Comparison of ENCODE assay signal across 20 mouse cellular contexts in genomic region chr1:97873490-97874054, GRCm38 (mm10).
DNase-seq lines count a peak whose midpoint lies in the region; ATAC-seq and TF ChIP-seq lines count a peak whose summit lies in the region.
"Had no signal": no experiment of that assay in that cellular context is flagged by ENCODE, and none has a peak within 500 bp of the region (broad histone marks: within the 10 kb centered on the region; RNA-seq: fewer than 3 reads in every experiment).

No protein-coding gene starts in this region.

- CTCF ChIA-PET in Patski (lab: Charles Lee), result interaction anchor here (1.3 to 1.5 kb wide), 2 partner anchors 13 to 305 kb away, joined by 3 to 6 read pairs; no protein-coding TSS in a partner anchor

- peak; percentile 67 for ATAC-seq in Patski
- ATAC-seq in erythroblast, adult 5-6 weeks (replicated peaks; ENCODE audit: low FRiP score, poor library complexity, severe bottlenecking), result no peak
- ATAC-seq: CD4-positive, CD25-positive, alpha-beta regulatory T cell, adult 4 months; forebrain, embryonic 14.5 days had no signal

- in situ Hi-C loops in Patski (cut with MboI; ENCODE audit: low pct_unique_long_range_greater_than_20kb), result no loop called here

- POLR2A ChIA-PET in Patski (lab: Charles Lee), result no interaction called here

- no peaks in the 10 kb centered on the region for H3K27me3 ChIP-seq in Patski
- H3K27me3 ChIP-seq: heart, embryonic 12.5 days; hindbrain, embryonic 15.5 days had no signal

- no peak for TF ChIP-seq CTCF in layer of hippocampus, adult 2 months (conservative IDR thresholded peaks at IDR 0.05)
- TF ChIP-seq CTCF in Patski (IDR thresholded peaks at IDR 0.05), result no peak

- H3K27ac ChIP-seq in layer of hippocampus, adult 2 months, result peak overlapping the region; percentile 51; the same call in 1 of the 2 replicates
- H3K27ac ChIP-seq: embryonic facial prominence, embryonic 10.5 days; forebrain, embryonic 10.5 days; hindbrain, embryonic 15.5 days had no signal

- H3K4me3 ChIP-seq in layer of hippocampus, adult 2 months, result no peak overlapping the region
- H3K4me3 ChIP-seq: embryonic facial prominence, embryonic 10.5 days; erythroblast, embryonic 14.5 days; forebrain, embryonic 10.5 days; heart, embryonic 12.5 days; hindbrain, embryonic 15.5 days had no signal

- peak; percentile 34 for DNase-seq in adrenal gland, adult 2 months
- no peak for DNase-seq in adrenal gland, postnatal 14 days
- DNase-seq in layer of hippocampus, adult 2 months (ENCODE audit: low spot score in 2 of 2), result no peak
- no peak for DNase-seq in layer of hippocampus, adult 11-12 months (ENCODE audit: low spot score)
- peak; percentile 10 for DNase-seq in Patski (ENCODE audit: low read depth, low spot score)
- no peak for DNase-seq in embryo, embryonic 10 days (ENCODE audit: low spot score)
- DNase-seq: adrenal gland, postnatal 10 days; cerebellum, adult 18-20 months; cerebellum, adult 9-11 months; cerebellum, postnatal 36 days; gastrocnemius, postnatal 14 days; kidney, adult 11 months had no signal

Comparison
In these comparisons a context has a peak if more than half of its experiments do, and no peak if none do; other contexts are left out.
1. DNase-seq: peak in adrenal gland, adult 2 months (single experiment) and Patski (single experiment); none in adrenal gland, postnatal 14 days (single experiment), layer of hippocampus, adult 2 months (0 of 2), layer of hippocampus, adult 11-12 months (single experiment) and embryo, embryonic 10 days (single experiment).